Mouse (Mus musculus) embryonic facial prominence, embryonic 11.5 days (tissue): ENCODE data around the gene Pnmal1. TPM values are rescaled to one million over a fixed set of nuclear protein-coding genes. Genes with fewer than 3 reads are reported as not detected.

Experiments
- ATAC-seq: fragments of 200-750 bp; cut with Nextera tagmentation; replicated peaks from 2 replicates; pipeline ENCODE4 v1.8.0; 2017; ENCODE audit warnings: low read depth; ENCODE audit not compliant: insufficient number of reproducible peaks, low FRiP score, low TSS enrichment
- DNase-seq: peaks from one replicate; pipeline ENCODE4 v3.0.0-alpha.2; 2015; ENCODE audit warnings: low spot score
- H3K27ac ChIP-seq: fragments of 300-500 bp; sonication (generic); replicated peaks from 2 replicates; pipeline ENCODE4 v1.5.1; 2014; ENCODE audit warnings: mild to moderate bottlenecking, low read depth, low read length, control low read depth
- H3K27me3 ChIP-seq: fragments of 300-500 bp; sonication (generic); 2 replicates; pipeline ENCODE4 v1.6.1; 2014; ENCODE audit warnings: mild to moderate bottlenecking, low read length, moderate library complexity, mixed read lengths; ENCODE audit not compliant: control insufficient read depth, insufficient read depth
- H3K36me3 ChIP-seq: fragments of 300-500 bp; sonication (generic); replicated peaks from 2 replicates; pipeline ENCODE4 v1.6.1; 2014; ENCODE audit warnings: low read depth, mild to moderate bottlenecking, low read length, moderate library complexity, mixed read lengths; ENCODE audit not compliant: control insufficient read depth, insufficient read depth
- H3K4me1 ChIP-seq: fragments of 300-500 bp; sonication (generic); 2 replicates; pipeline ENCODE4 v1.6.1; 2014; ENCODE audit warnings: low read length, mixed read lengths; ENCODE audit not compliant: control insufficient read depth, insufficient read depth
- H3K4me2 ChIP-seq: fragments of 300-500 bp; sonication (generic); 2 replicates; pipeline ENCODE4 v1.6.1; 2014; ENCODE audit warnings: low read depth, mild to moderate bottlenecking, control low read depth, low read length, moderate library complexity
- H3K4me3 ChIP-seq: fragments of 300-500 bp; sonication (generic); 2 replicates; pipeline ENCODE4 v1.5.1; 2014; ENCODE audit warnings: low read depth, low read length, control low read depth
- H3K9ac ChIP-seq: fragments of 300-500 bp; sonication (generic); replicated peaks from 2 replicates; pipeline ENCODE4 v1.6.1; 2014; ENCODE audit warnings: mild to moderate bottlenecking, control low read depth, low read length
- H3K9me3 ChIP-seq: fragments of 300-500 bp; sonication (generic); replicated peaks from 2 replicates; pipeline ENCODE4 v1.6.1; 2016; ENCODE audit warnings: mild to moderate bottlenecking, low read length, inconsistent platforms, mixed read lengths; ENCODE audit not compliant: control insufficient read depth
- WGBS: fragments of 180-500 bp; shearing (Covaris S2); extraction: QIAGEN DNeasy Blood & Tissue Kit; methylation state at CpG from one replicate; pipeline ENCODE4 v1.1.7; 2014; 5-methylcytosine and 5-hydroxymethylcytosine counted together
- polyA plus RNA-seq: library from polyadenylated mRNA; unstranded; fragments of >200 nt; fragmentation: Nextera tagmentation; extraction: Ambion mirVana; gene quantifications from 2 replicates; pipeline ENCODE4 v1.2.1, GENCODE M21; 2014

The Pnmal1 gene
- polyA plus RNA-seq, 1 experiment from 2014 or later, result 5.3 TPM

- no peaks in the 10 kb centered on the region for H3K27me3 ChIP-seq
- H3K4me1 ChIP-seq, result peaks cover 20% of the 10 kb centered on the region
- peak overlapping the region; percentile 80 for H3K27ac ChIP-seq
- peak overlapping the region; percentile 48 for H3K9ac ChIP-seq
- peak overlapping the region; percentile 68 for H3K4me3 ChIP-seq
- peaks cover 5% of the 10 kb centered on the region for H3K36me3 ChIP-seq
- ATAC-seq, result no peak
- 38% methylated on average over 6 of the region's 6 CpGs for WGBS
- no peak for DNase-seq
- no peaks in the 10 kb centered on the region for H3K9me3 ChIP-seq
- H3K4me2 ChIP-seq, result peak overlapping the region; percentile 79
Observed at GRCm38 (mm10) chr7:16921881-16922335, 37.6 kb upstream of the Pnmal1 start.

- Histone ChIP-seq H3K27ac (no peak overlapping the region; the same call in 1 of the 2 replicates), H3K27me3 (no peaks in the 10 kb centered on the region), H3K4me2 (peak overlapping the region; percentile 79), H3K36me3 (peaks cover 2% of the 10 kb centered on the region; the same call in 1 of the 2 replicates), H3K4me1 (peaks cover 20% of the 10 kb centered on the region), H3K4me3 (peak overlapping the region; percentile 68), H3K9ac (peak overlapping the region; percentile 86), H3K9me3 (no peaks in the 10 kb centered on the region)
- WGBS, result 53% methylated on average over 10 of the region's 10 CpGs
- ATAC-seq, result no peak
- DNase-seq, result no peak
Observed at GRCm38 (mm10) chr7:16922360-16922973, 37.0 kb upstream of the Pnmal1 start.

GRCm38 (mm10) chr7:16923283-16924036 is 36.0 kb upstream of the Pnmal1 start:
- Histone ChIP-seq H3K4me1 (peaks cover 20% of the 10 kb centered on the region), H3K9ac (peak overlapping the region; percentile 86), H3K27me3 (no peaks in the 10 kb centered on the region), H3K27ac (peak overlapping the region; percentile 87), H3K4me3 (peak overlapping the region; percentile 68), H3K36me3 (peaks cover under 1% of the 10 kb centered on the region; the same call in 1 of the 2 replicates), H3K4me2 (peak overlapping the region; percentile 79), H3K9me3 (no peaks in the 10 kb centered on the region)
- WGBS, result under 1% methylated on average over 48 of the region's 57 CpGs
- DNase-seq (peak; percentile 32), ATAC-seq (peak; percentile 8; the same call in 1 of the 2 replicates)

GRCm38 (mm10) chr7:16924037-16924834 is 35.2 kb upstream of the Pnmal1 start, which contains the start of gene Calm3:
Gene Calm3, minus strand, starts transcription at chr7:16924114.
- Histone ChIP-seq H3K4me3 (peak within 1 kb of the TSS; percentile 68), H3K4me2 (peak within 1 kb of the TSS; percentile 79), H3K9me3 (no peaks in the 10 kb centered on the region), H3K27me3 (no peaks in the 10 kb centered on the region), H3K27ac (peak within 1 kb of the TSS; percentile 87), H3K4me1 (peaks cover 20% of the 10 kb centered on the region), H3K9ac (peak within 1 kb of the TSS; percentile 86), H3K36me3 (no peaks in the 10 kb centered on the region)
- WGBS, result 1% methylated on average over 61 of the region's 64 CpGs
- DNase-seq (peak; percentile 100), ATAC-seq (peak; percentile 91)

- Histone ChIP-seq H3K4me1 (no peaks in the 10 kb centered on the region), H3K9me3 (no peaks in the 10 kb centered on the region), H3K4me2 (no peak overlapping the region), H3K36me3 (no peaks in the 10 kb centered on the region), H3K27ac (no peak overlapping the region), H3K4me3 (no peak overlapping the region), H3K9ac (no peak overlapping the region), H3K27me3 (no peaks in the 10 kb centered on the region)
- ATAC-seq, result no peak
- 52% methylated on average over 2 of the region's 2 CpGs for WGBS
- DNase-seq, result no peak
Observed at GRCm38 (mm10) chr7:16928341-16928740, 31.1 kb upstream of the Pnmal1 start.

- no peak for ATAC-seq
- no peak overlapping the region for H3K4me3 ChIP-seq
- WGBS, result 8% methylated on average over 1 of the region's 1 CpGs
Observed at GRCm38 (mm10) chr7:16930850-16931249, 28.6 kb upstream of the Pnmal1 start.

GRCm38 (mm10) chr7:16931968-16932627 is 27.4 kb upstream of the Pnmal1 start:
- Histone ChIP-seq H3K9me3 (no peaks in the 10 kb centered on the region), H3K27ac (no peak overlapping the region), H3K9ac (no peak overlapping the region), H3K4me2 (no peak overlapping the region), H3K36me3 (no peaks in the 10 kb centered on the region), H3K27me3 (no peaks in the 10 kb centered on the region), H3K4me3 (no peak overlapping the region), H3K4me1 (no peaks in the 10 kb centered on the region)
- ATAC-seq (peak; percentile 46), DNase-seq (peak; percentile 93)
- 18% methylated on average over 14 of the region's 14 CpGs for WGBS

More at GRCm38 (mm10) chr7:16930850-16931249, 28.6 kb upstream of the Pnmal1 start:
- Histone ChIP-seq H3K27me3 (no peaks in the 10 kb centered on the region), H3K9me3 (no peaks in the 10 kb centered on the region), H3K4me2 (no peak overlapping the region), H3K27ac (no peak overlapping the region), H3K9ac (no peak overlapping the region), H3K36me3 (no peaks in the 10 kb centered on the region), H3K4me1 (no peaks in the 10 kb centered on the region)
- peak; percentile 83 for DNase-seq
